Mouse (Mus musculus): ENCODE measurements around the gene Olfr1212. TPM values are rescaled to one million over a fixed set of nuclear protein-coding genes. Genes with fewer than 3 reads are reported as not detected.

Olfr1212 gene
- polyA plus RNA-seq (2014; fragmentation: Nextera tagmentation; extraction: Ambion mirVana): not detected in 2 replicates

DNA sequence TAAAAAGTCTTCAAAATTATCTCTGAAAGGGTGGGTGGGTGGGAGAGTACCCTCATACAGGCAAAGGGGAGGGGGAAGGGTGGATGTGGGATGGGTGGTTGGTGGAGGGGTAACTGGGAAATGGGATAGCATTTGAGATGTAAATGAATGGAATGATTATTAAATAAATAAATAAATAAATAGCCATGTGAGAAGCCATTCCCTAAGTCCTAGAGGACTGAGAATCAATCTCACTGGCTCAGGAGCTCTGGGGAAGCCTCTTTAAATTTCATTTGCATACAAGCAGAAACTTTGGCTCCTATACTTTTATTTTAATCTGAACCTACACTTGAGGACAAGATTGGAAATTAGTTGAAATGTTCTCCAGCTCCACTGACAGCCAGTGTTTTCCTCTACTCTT lies at the start of gene Olfr1212:
Olfr1212 (plus strand) TSS at position 301 of the 400 bp plus-strand sequence.
- no peaks in the 10 kb centered on the region for H3K36me3 ChIP-seq (replicated peaks; ENCODE audit: control insufficient read depth, insufficient read depth)
- H3K9ac ChIP-seq: no peak within 1 kb of the TSS
- H3K4me2 ChIP-seq (replicated peaks): no peak within 1 kb of the TSS
- ATAC-seq (ENCODE audit: low FRiP score) (no peak), DNase-seq (ENCODE audit: low spot score) (no peak)
- no peaks in the 10 kb centered on the region for H3K4me1 ChIP-seq (replicated peaks; ENCODE audit: control insufficient read depth, insufficient read depth, low read length)
- H3K9me3 ChIP-seq (ENCODE audit: control insufficient read depth, low read length): no peaks in the 10 kb centered on the region
- no peaks in the 10 kb centered on the region for H3K27me3 ChIP-seq (ENCODE audit: control insufficient read depth, insufficient read depth, low read length)
- H3K4me3 ChIP-seq (replicated peaks; ENCODE audit: low read length): no peak within 1 kb of the TSS
- no peak within 1 kb of the TSS for H3K27ac ChIP-seq

DNA sequence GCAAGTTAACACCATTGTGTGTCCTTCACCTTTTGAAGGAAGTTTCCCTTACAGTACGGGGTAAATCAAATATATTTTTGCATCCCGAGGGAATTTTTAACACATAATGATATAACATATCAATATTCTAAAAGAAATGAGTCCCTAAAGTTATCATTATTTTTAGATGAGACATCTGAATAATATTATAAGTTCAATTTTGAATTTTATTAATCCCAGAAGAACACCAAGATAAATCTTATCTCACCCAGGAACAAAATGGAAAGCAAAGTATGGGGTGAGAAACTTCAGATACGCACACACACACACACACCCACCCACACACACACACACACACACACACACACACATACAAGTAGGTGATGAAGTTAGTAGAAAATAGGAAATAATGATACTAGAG lies 38.7 kb upstream of the Olfr1212 start, which contains the start of gene Olfr1209:
Olfr1209 (minus strand) TSS at position 101 of the 400 bp plus-strand sequence.
- no peak within 1 kb of the TSS for H3K27ac ChIP-seq
- no peaks in the 10 kb centered on the region for H3K36me3 ChIP-seq (replicated peaks; ENCODE audit: control insufficient read depth, insufficient read depth)
- ATAC-seq (ENCODE audit: low FRiP score) (no peak), DNase-seq (ENCODE audit: low spot score) (no peak)
- H3K4me2 ChIP-seq (replicated peaks): no peak within 1 kb of the TSS
- H3K9ac ChIP-seq: no peak within 1 kb of the TSS
- H3K4me1 ChIP-seq (replicated peaks; ENCODE audit: control insufficient read depth, insufficient read depth, low read length): no peaks in the 10 kb centered on the region
- 94% methylated on average over 3 of the region's 3 CpGs for WGBS
- no peak within 1 kb of the TSS for H3K4me3 ChIP-seq (replicated peaks; ENCODE audit: low read length)
- H3K9me3 ChIP-seq (ENCODE audit: control insufficient read depth, low read length): no peaks in the 10 kb centered on the region
- H3K27me3 ChIP-seq (ENCODE audit: control insufficient read depth, insufficient read depth, low read length): no peaks in the 10 kb centered on the region

DNA sequence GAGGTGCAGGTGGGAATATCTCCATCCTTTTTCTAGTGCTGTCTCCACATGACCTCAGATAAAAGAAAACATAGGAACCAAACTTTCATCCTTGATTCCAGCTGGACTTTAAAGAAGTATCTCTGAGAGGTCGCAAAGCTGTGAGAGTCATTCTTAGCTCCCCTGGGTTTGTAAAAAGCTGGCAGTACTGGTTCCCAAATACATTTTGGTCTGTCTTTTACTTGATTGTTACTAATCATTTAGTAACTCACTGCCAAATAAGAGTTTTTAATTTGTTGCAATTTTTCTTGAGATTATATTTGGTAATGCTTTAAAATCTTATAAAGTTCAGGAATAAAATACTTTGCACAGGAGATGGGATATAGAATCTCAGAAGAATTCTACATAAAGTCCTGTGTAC lies 15.8 kb upstream of the Olfr1212 start, which contains the start of gene Olfr1211:
Olfr1211 (minus strand) TSS at position 101 of the 400 bp plus-strand sequence.
- DNase-seq (ENCODE audit: low spot score) (no peak), ATAC-seq (ENCODE audit: low FRiP score) (no peak)
- WGBS: 87% methylated on average over 1 of the region's 1 CpGs
- Histone ChIP-seq H3K9ac (no peak within 1 kb of the TSS), H3K27ac (no peak within 1 kb of the TSS), H3K36me3 (replicated peaks; ENCODE audit: control insufficient read depth, insufficient read depth) (no peaks in the 10 kb centered on the region), H3K4me2 (replicated peaks) (no peak within 1 kb of the TSS), H3K4me1 (replicated peaks; ENCODE audit: control insufficient read depth, insufficient read depth, low read length) (no peaks in the 10 kb centered on the region), H3K9me3 (ENCODE audit: control insufficient read depth, low read length) (no peaks in the 10 kb centered on the region), H3K4me3 (replicated peaks; ENCODE audit: low read length) (no peak within 1 kb of the TSS), H3K27me3 (ENCODE audit: control insufficient read depth, insufficient read depth, low read length) (no peaks in the 10 kb centered on the region)

DNA sequence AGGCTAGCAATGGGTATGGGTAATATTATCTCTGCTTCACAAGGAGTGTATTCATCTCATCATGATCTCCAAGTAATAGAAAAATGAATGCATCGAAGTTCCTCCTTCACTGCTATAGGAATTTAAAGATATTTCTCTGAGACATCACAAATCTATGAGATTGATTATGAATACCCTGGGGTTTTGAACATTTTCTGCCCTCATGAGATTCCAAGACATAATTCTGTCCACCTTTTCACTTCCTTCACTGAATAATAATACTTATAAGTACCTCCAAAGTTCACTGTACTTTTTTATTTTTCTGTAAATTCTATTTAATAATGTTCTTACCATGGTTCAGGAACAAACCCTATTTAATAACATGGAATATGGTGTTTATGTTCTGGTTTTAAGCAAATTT lies 26.4 kb downstream of the Olfr1212 start, which contains the start of gene Gm13762:
Gm13762 (minus strand) TSS at position 101 of the 400 bp plus-strand sequence.
- H3K27me3 ChIP-seq (ENCODE audit: control insufficient read depth, insufficient read depth, low read length): no peaks in the 10 kb centered on the region
- no peak within 1 kb of the TSS for H3K4me3 ChIP-seq (replicated peaks; ENCODE audit: low read length)
- no peaks in the 10 kb centered on the region for H3K36me3 ChIP-seq (replicated peaks; ENCODE audit: control insufficient read depth, insufficient read depth)
- no peaks in the 10 kb centered on the region for H3K9me3 ChIP-seq (ENCODE audit: control insufficient read depth, low read length)
- DNase-seq (ENCODE audit: low spot score) (no peak), ATAC-seq (ENCODE audit: low FRiP score) (no peak)
- H3K27ac ChIP-seq: no peak within 1 kb of the TSS
- no peaks in the 10 kb centered on the region for H3K4me1 ChIP-seq (replicated peaks; ENCODE audit: control insufficient read depth, insufficient read depth, low read length)
- H3K4me2 ChIP-seq (replicated peaks): no peak within 1 kb of the TSS
- no peak within 1 kb of the TSS for H3K9ac ChIP-seq
- 85% methylated on average over 1 of the region's 1 CpGs for WGBS

DNA sequence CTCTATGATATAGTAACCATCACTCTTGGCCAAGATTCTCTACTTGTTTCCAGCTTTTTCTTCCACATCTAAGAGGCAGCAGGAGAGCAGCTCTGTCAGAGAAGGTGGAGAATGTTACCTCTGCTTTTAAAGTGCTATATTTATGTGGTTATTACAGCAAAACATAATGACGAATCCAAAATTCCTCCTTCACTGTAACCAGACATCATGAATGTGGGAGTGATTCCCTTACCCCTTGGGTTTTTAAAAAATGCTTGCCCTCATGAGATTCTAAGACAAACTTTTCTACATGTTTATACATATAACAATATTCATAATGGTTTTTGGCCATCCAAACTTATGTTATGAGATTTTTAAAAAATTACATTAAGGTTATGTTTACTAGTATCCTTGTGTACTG lies 38.8 kb downstream of the Olfr1212 start, which contains the start of gene Olfr1214:
Olfr1214 (minus strand) TSS at position 101 of the 400 bp plus-strand sequence.
- no peaks in the 10 kb centered on the region for H3K9me3 ChIP-seq (ENCODE audit: control insufficient read depth, low read length)
- 91% methylated on average over 1 of the region's 1 CpGs for WGBS
- no peak within 1 kb of the TSS for H3K4me2 ChIP-seq (replicated peaks)
- DNase-seq (ENCODE audit: low spot score): no peak
- no peak for ATAC-seq (ENCODE audit: low FRiP score)
- no peak within 1 kb of the TSS for H3K9ac ChIP-seq
- no peaks in the 10 kb centered on the region for H3K27me3 ChIP-seq (ENCODE audit: control insufficient read depth, insufficient read depth, low read length)
- no peaks in the 10 kb centered on the region for H3K36me3 ChIP-seq (replicated peaks; ENCODE audit: control insufficient read depth, insufficient read depth)
- H3K4me3 ChIP-seq (replicated peaks; ENCODE audit: low read length): no peak within 1 kb of the TSS
- no peak within 1 kb of the TSS for H3K27ac ChIP-seq
- H3K4me1 ChIP-seq (replicated peaks; ENCODE audit: control insufficient read depth, insufficient read depth, low read length): no peaks in the 10 kb centered on the region

DNA sequence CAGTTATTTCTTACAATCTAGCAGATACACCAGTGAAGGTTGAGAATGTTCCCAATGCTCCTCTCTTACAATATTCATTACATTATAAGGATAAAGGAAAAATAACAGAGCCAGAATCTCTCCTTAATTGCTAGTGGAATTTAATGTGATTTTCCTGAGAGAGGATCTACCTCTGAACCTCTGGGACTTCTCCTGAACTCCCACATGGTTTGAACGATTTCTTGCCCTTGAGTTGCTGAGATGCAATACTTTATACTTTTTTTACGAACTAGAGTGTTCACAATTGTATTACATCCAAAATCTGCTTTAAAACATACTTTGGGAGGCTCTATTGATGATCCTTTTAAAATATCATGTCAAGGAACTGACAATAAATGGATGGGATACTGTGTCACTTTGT lies 53.1 kb downstream of the Olfr1212 start, which contains the start of gene Olfr1215:
Olfr1215 (minus strand) TSS at position 101 of the 400 bp plus-strand sequence.
- ATAC-seq (ENCODE audit: low FRiP score) (no peak), DNase-seq (ENCODE audit: low spot score) (no peak)
- H3K4me3 ChIP-seq (replicated peaks; ENCODE audit: low read length): no peak within 1 kb of the TSS
- H3K36me3 ChIP-seq (replicated peaks; ENCODE audit: control insufficient read depth, insufficient read depth): no peaks in the 10 kb centered on the region
- H3K27ac ChIP-seq: no peak within 1 kb of the TSS
- H3K9me3 ChIP-seq (ENCODE audit: control insufficient read depth, low read length): no peaks in the 10 kb centered on the region
- H3K9ac ChIP-seq: no peak within 1 kb of the TSS
- H3K4me1 ChIP-seq (replicated peaks; ENCODE audit: control insufficient read depth, insufficient read depth, low read length): no peaks in the 10 kb centered on the region
- 78% methylated on average over 2 of the region's 2 CpGs for WGBS
- H3K27me3 ChIP-seq (ENCODE audit: control insufficient read depth, insufficient read depth, low read length): no peaks in the 10 kb centered on the region
- no peak within 1 kb of the TSS for H3K4me2 ChIP-seq (replicated peaks)

Other genes starting within 250 kb of the Olfr1212 start
- gene Olfr1196, start 249.4 kb upstream of the Olfr1212 start, polyA plus RNA-seq (2014; fragmentation: Nextera tagmentation; extraction: Ambion mirVana): not detected in 2 replicates
- not detected in 2 replicates for gene Olfr1197, start 221.6 kb upstream of the Olfr1212 start, polyA plus RNA-seq (2014; fragmentation: Nextera tagmentation; extraction: Ambion mirVana)
- gene Olfr1198, start 202.6 kb upstream of the Olfr1212 start, polyA plus RNA-seq (2014; fragmentation: Nextera tagmentation; extraction: Ambion mirVana): not detected in 2 replicates
- gene Olfr1199, start 193.5 kb upstream of the Olfr1212 start, polyA plus RNA-seq (2014; fragmentation: Nextera tagmentation; extraction: Ambion mirVana): not detected in 2 replicates
- not detected in 2 replicates for gene Olfr1200, start 183.5 kb upstream of the Olfr1212 start, polyA plus RNA-seq (2014; fragmentation: Nextera tagmentation; extraction: Ambion mirVana)
- not detected in 2 replicates for gene Olfr1201, start 160.9 kb upstream of the Olfr1212 start, polyA plus RNA-seq (2014; fragmentation: Nextera tagmentation; extraction: Ambion mirVana)
- not detected in 2 replicates for gene Olfr1202, start 139.5 kb upstream of the Olfr1212 start, polyA plus RNA-seq (2014; fragmentation: Nextera tagmentation; extraction: Ambion mirVana)
- gene Olfr1205, start 124.2 kb upstream of the Olfr1212 start, polyA plus RNA-seq (2014; fragmentation: Nextera tagmentation; extraction: Ambion mirVana): not detected in 2 replicates
- not detected in 2 replicates for gene Olfr1204, start 104.7 kb upstream of the Olfr1212 start, polyA plus RNA-seq (2014; fragmentation: Nextera tagmentation; extraction: Ambion mirVana)
- not detected in 2 replicates for gene Olfr1206, start 90.7 kb upstream of the Olfr1212 start, polyA plus RNA-seq (2014; fragmentation: Nextera tagmentation; extraction: Ambion mirVana)
- not detected in 2 replicates for gene Olfr1208, start 51.7 kb upstream of the Olfr1212 start, polyA plus RNA-seq (2014; fragmentation: Nextera tagmentation; extraction: Ambion mirVana)
- gene Olfr1209, start 38.8 kb upstream of the Olfr1212 start, polyA plus RNA-seq (2014; fragmentation: Nextera tagmentation; extraction: Ambion mirVana): not detected in 2 replicates
- gene Olfr1211, start 15.9 kb upstream of the Olfr1212 start, polyA plus RNA-seq (2014; fragmentation: Nextera tagmentation; extraction: Ambion mirVana): not detected in 2 replicates
- 0.10 TPM in 1 of 2 replicates, not detected in the other for gene Gm13762, start 26.3 kb downstream of the Olfr1212 start, polyA plus RNA-seq (2014; fragmentation: Nextera tagmentation; extraction: Ambion mirVana)
- not detected in 2 replicates for gene Olfr1214, start 38.7 kb downstream of the Olfr1212 start, polyA plus RNA-seq (2014; fragmentation: Nextera tagmentation; extraction: Ambion mirVana)
- not detected in 2 replicates for gene Olfr1215, start 53.0 kb downstream of the Olfr1212 start, polyA plus RNA-seq (2014; fragmentation: Nextera tagmentation; extraction: Ambion mirVana)
- gene Olfr1216, start 64.4 kb downstream of the Olfr1212 start, polyA plus RNA-seq (2014; fragmentation: Nextera tagmentation; extraction: Ambion mirVana): not detected in 2 replicates
- gene Olfr1217, start 78.1 kb downstream of the Olfr1212 start, polyA plus RNA-seq (2014; fragmentation: Nextera tagmentation; extraction: Ambion mirVana): not detected in 2 replicates
- gene Olfr1218, start 107.2 kb downstream of the Olfr1212 start, polyA plus RNA-seq (2014; fragmentation: Nextera tagmentation; extraction: Ambion mirVana): not detected in 2 replicates
- gene Olfr1219, start 129.5 kb downstream of the Olfr1212 start, polyA plus RNA-seq (2014; fragmentation: Nextera tagmentation; extraction: Ambion mirVana): not detected in 2 replicates
- not detected in 2 replicates for gene Olfr1220, start 152.9 kb downstream of the Olfr1212 start, polyA plus RNA-seq (2014; fragmentation: Nextera tagmentation; extraction: Ambion mirVana)
- gene Olfr1221, start 163.3 kb downstream of the Olfr1212 start, polyA plus RNA-seq (2014; fragmentation: Nextera tagmentation; extraction: Ambion mirVana): not detected in 2 replicates
- not detected in 2 replicates for gene Olfr1222, start 179.1 kb downstream of the Olfr1212 start, polyA plus RNA-seq (2014; fragmentation: Nextera tagmentation; extraction: Ambion mirVana)
- not detected in 2 replicates for gene Olfr1223, start 197.6 kb downstream of the Olfr1212 start, polyA plus RNA-seq (2014; fragmentation: Nextera tagmentation; extraction: Ambion mirVana)
- not detected in 2 replicates for gene Olfr1224-ps1, start 210.1 kb downstream of the Olfr1212 start, polyA plus RNA-seq (2014; fragmentation: Nextera tagmentation; extraction: Ambion mirVana)
- gene Olfr1225, start 220.7 kb downstream of the Olfr1212 start, polyA plus RNA-seq (2014; fragmentation: Nextera tagmentation; extraction: Ambion mirVana): not detected in 2 replicates
- not detected in 2 replicates for gene Olfr1226, start 246.1 kb downstream of the Olfr1212 start, polyA plus RNA-seq (2014; fragmentation: Nextera tagmentation; extraction: Ambion mirVana)

All from hindbrain, embryonic 14.5 days (tissue).